Mouse (Mus musculus): ENCODE data around the gene Npas1.

Npas1 gene

GRCm38 (mm10) chr7:16418713-16419112 lies 58.8 kb downstream of the Npas1 start:
- DNase-seq (ENCODE audit: low read depth, low spot score), result no peak
- Histone ChIP-seq H3K36me3 (ENCODE audit: control insufficient read depth, insufficient read depth, low read length, poor library complexity, severe bottlenecking) (peaks cover 10% of the 10 kb centered on the region), H3K27me3 (ENCODE audit: control insufficient read depth, insufficient read depth, low read length, poor library complexity, severe bottlenecking) (no peaks in the 10 kb centered on the region)

GRCm38 (mm10) chr7:16417141-16417771 lies 60.3 kb downstream of the Npas1 start:
- Histone ChIP-seq H3K27me3 (ENCODE audit: control insufficient read depth, insufficient read depth, low read length, poor library complexity, severe bottlenecking) (no peaks in the 10 kb centered on the region), H3K36me3 (ENCODE audit: control insufficient read depth, insufficient read depth, low read length, poor library complexity, severe bottlenecking) (peaks cover 8% of the 10 kb centered on the region)
- DNase-seq (ENCODE audit: low read depth, low spot score), result no peak

- no peak for DNase-seq (ENCODE audit: low read depth, low spot score)
- Histone ChIP-seq H3K27me3 (ENCODE audit: control insufficient read depth, insufficient read depth, low read length, poor library complexity, severe bottlenecking) (no peaks in the 10 kb centered on the region), H3K36me3 (ENCODE audit: control insufficient read depth, insufficient read depth, low read length, poor library complexity, severe bottlenecking) (peaks cover 4% of the 10 kb centered on the region)
Measured at GRCm38 (mm10) chr7:16415426-16415825, 62.1 kb downstream of the Npas1 start.

GRCm38 (mm10) chr7:16412930-16413329 lies 64.6 kb downstream of the Npas1 start:
- no peak for DNase-seq (ENCODE audit: low read depth, low spot score)
- H3K27me3 ChIP-seq (ENCODE audit: control insufficient read depth, insufficient read depth, low read length, poor library complexity, severe bottlenecking), result no peaks in the 10 kb centered on the region
- no peaks in the 10 kb centered on the region for H3K36me3 ChIP-seq (ENCODE audit: control insufficient read depth, insufficient read depth, low read length, poor library complexity, severe bottlenecking)

- DNase-seq (ENCODE audit: low read depth, low spot score), result no peak
- Histone ChIP-seq H3K27me3 (ENCODE audit: control insufficient read depth, insufficient read depth, low read length, poor library complexity, severe bottlenecking) (no peaks in the 10 kb centered on the region), H3K36me3 (ENCODE audit: control insufficient read depth, insufficient read depth, low read length, poor library complexity, severe bottlenecking) (no peaks in the 10 kb centered on the region)
Measured at GRCm38 (mm10) chr7:16412220-16412896, 65.2 kb downstream of the Npas1 start.

GRCm38 (mm10) chr7:16411100-16411499 lies 66.4 kb downstream of the Npas1 start:
- no peaks in the 10 kb centered on the region for H3K36me3 ChIP-seq (ENCODE audit: control insufficient read depth, insufficient read depth, low read length, poor library complexity, severe bottlenecking)
- H3K27me3 ChIP-seq (ENCODE audit: control insufficient read depth, insufficient read depth, low read length, poor library complexity, severe bottlenecking), result no peaks in the 10 kb centered on the region
- no peak for DNase-seq (ENCODE audit: low read depth, low spot score)

GRCm38 (mm10) chr7:16406978-16407377 lies 70.5 kb downstream of the Npas1 start:
- no peak for DNase-seq (ENCODE audit: low read depth, low spot score)
- no peaks in the 10 kb centered on the region for H3K27me3 ChIP-seq (ENCODE audit: control insufficient read depth, insufficient read depth, low read length, poor library complexity, severe bottlenecking)
- peaks cover 2% of the 10 kb centered on the region; the same call in 1 of the 2 replicates for H3K36me3 ChIP-seq (ENCODE audit: control insufficient read depth, insufficient read depth, low read length, poor library complexity, severe bottlenecking)

Measured in splenic B cell, adult 2 months (primary cell).